Mouse (Mus musculus) thymus, postnatal 14 days (tissue): Measurements from ENCODE around the gene Enah.
A peak's percentile ranks its signal among the peaks of the same experiment; 100 is the strongest.

ENCODE experiments used
- DNase-seq: peaks from one replicate; pipeline ENCODE4 v3.0.0; 2021

The Enah gene

GRCm38 (mm10) chr1:181872639-181873038 lies 147.2 kb downstream of the Enah start:
- no peak for DNase-seq

GRCm38 (mm10) chr1:181866429-181867280 lies 153.1 kb downstream of the Enah start:
- no peak for DNase-seq

GRCm38 (mm10) chr1:181865863-181866216 lies 153.9 kb downstream of the Enah start:
- no peak for DNase-seq

GRCm38 (mm10) chr1:181864971-181865862 lies 154.6 kb downstream of the Enah start:
- DNase-seq, result peak; percentile 65

GRCm38 (mm10) chr1:181863431-181863830 lies 156.4 kb downstream of the Enah start:
- peak; percentile 68 for DNase-seq

- DNase-seq, result no peak
Measured at GRCm38 (mm10) chr1:181862676-181863374, 157.0 kb downstream of the Enah start.

GRCm38 (mm10) chr1:181861181-181861902 lies 158.4 kb downstream of the Enah start:
- no peak for DNase-seq

- peak; percentile 93 for DNase-seq
Measured at GRCm38 (mm10) chr1:181860659-181861058, 159.1 kb downstream of the Enah start.

- no peak for DNase-seq
Measured at GRCm38 (mm10) chr1:181856329-181856728, 163.5 kb downstream of the Enah start.

- DNase-seq, result no peak
Measured at GRCm38 (mm10) chr1:181854829-181855228, 165.0 kb downstream of the Enah start.

GRCm38 (mm10) chr1:181853081-181853736 lies 166.6 kb downstream of the Enah start:
- peak; percentile 95 for DNase-seq

GRCm38 (mm10) chr1:181852466-181852865 lies 167.3 kb downstream of the Enah start:
- DNase-seq, result peak; percentile 56

GRCm38 (mm10) chr1:181851521-181852310 lies 168.1 kb downstream of the Enah start:
- no peak for DNase-seq

- DNase-seq, result no peak
Measured at GRCm38 (mm10) chr1:181850441-181850840, 169.3 kb downstream of the Enah start.

- DNase-seq, result no peak
Measured at GRCm38 (mm10) chr1:181848210-181848609, 171.6 kb downstream of the Enah start.

- DNase-seq, result no peak
Measured at GRCm38 (mm10) chr1:181847396-181847795, 172.4 kb downstream of the Enah start.
